Mouse (Mus musculus): ENCODE results near the gene Selenbp1.
"Not testable (repeated sequence)": the region's sequence is repeated elsewhere in the genome, so short reads cannot be mapped to it uniquely, and the experiment has no call there.

DNA sequence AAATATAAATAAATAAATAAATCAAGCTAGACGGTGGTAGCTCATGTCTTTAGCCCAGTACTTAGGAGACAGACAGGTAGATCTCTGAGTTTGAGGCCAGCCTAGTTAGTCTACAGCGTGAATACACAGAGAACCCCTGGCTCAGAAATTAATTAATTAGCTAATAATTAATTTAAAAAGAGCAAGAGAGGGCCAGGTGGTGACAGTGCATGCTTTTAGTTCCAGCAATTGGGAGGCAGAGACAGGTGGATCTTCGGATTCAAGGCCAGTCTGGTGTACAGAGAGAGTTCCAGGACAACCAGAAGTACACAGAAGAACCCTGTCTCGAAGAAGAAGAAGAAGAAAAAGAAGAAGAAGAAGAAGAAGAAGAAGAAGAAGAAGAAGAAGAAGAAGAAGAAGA is 3.9 kb upstream of the Selenbp1 start:
- TF ChIP-seq POLR2A (IDR thresholded peaks at IDR 0.05; ENCODE audit: extremely low read depth, insufficient read depth, low read length); CTCF (IDR thresholded peaks at IDR 0.05; ENCODE audit: low read depth, low read length): not testable (repeated sequence)
